30 mouse cellular contexts compared by ENCODE assay signal in the genomic region with DNA sequence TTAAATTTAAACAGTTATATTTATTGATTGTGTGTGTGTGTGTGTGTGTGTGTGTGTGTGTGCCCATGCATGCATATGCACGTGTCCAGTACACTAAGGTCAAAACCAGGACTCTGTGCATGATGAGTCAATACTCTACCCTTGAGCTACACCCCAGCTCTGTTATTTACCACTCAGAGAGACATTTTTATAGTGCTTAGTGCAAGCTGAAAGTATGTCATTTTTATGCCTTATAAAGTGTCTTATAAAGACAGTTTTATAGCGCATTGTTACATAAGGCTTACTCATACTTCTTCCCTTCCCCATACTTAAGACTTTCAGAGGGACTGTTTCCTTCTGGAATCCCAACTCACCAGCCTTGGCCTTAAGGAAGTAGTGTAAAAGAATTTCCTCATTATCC. TPM values are rescaled to one million over a fixed set of nuclear protein-coding genes. Genes with fewer than 3 reads are reported as not detected.
DNase-seq lines count a peak whose midpoint lies in the region; ATAC-seq and TF ChIP-seq lines count a peak whose summit lies in the region.
"Had no signal": no experiment of that assay in that cellular context is flagged by ENCODE, and none has a peak within 500 bp of the region (broad histone marks: within the 10 kb centered on the region; RNA-seq: fewer than 3 reads in every experiment).

No protein-coding gene starts in this region.

- no peak for TF ChIP-seq CTCF in kidney, postnatal 0 days (IDR thresholded peaks at IDR 0.05; ENCODE audit: low read depth)
- TF ChIP-seq CTCF in embryonic fibroblast, embryonic 13.5 days (IDR thresholded peaks at IDR 0.05; ENCODE audit: borderline replicate concordance, insufficient read depth, low read length) = no peak

- no peaks in the 10 kb centered on the region for H3K4me1 ChIP-seq in kidney, postnatal 0 days (replicated peaks; ENCODE audit: insufficient read depth, low read length)
- H3K4me1 ChIP-seq in embryonic fibroblast, embryonic 13.5 days (ENCODE audit: control insufficient read depth, insufficient read depth, low read length) = no peaks in the 10 kb centered on the region
- H3K4me1 ChIP-seq: embryonic facial prominence, embryonic 12.5 days; forebrain, embryonic 10.5 days; forebrain, embryonic 15.5 days; heart, embryonic 12.5 days; hindbrain, embryonic 13.5 days; kidney, embryonic 15.5 days; limb, embryonic 12.5 days; midbrain, embryonic 12.5 days; neural tube, embryonic 13.5 days had no signal

- H3K4me2 ChIP-seq in kidney, postnatal 0 days (ENCODE audit: low read length) = no peak overlapping the region
- H3K4me2 ChIP-seq: embryonic facial prominence, embryonic 12.5 days; forebrain, embryonic 15.5 days; heart, embryonic 12.5 days; hindbrain, embryonic 13.5 days; kidney, embryonic 15.5 days; limb, embryonic 12.5 days; liver, embryonic 12.5 days; midbrain, embryonic 12.5 days; neural tube, embryonic 13.5 days had no signal

- no peak for TF ChIP-seq POLR2A in embryonic fibroblast, embryonic 13.5 days (IDR thresholded peaks at IDR 0.05; ENCODE audit: low read depth, low read length)

- whole genome bisulfite sequencing in kidney, postnatal 0 days = 69% methylated on average over 2 of the region's 2 CpGs

- no peaks in the 10 kb centered on the region for H3K27me3 ChIP-seq in kidney, postnatal 0 days (ENCODE audit: insufficient read depth, low read length)
- H3K27me3 ChIP-seq: embryonic facial prominence, embryonic 12.5 days; forebrain, embryonic 15.5 days; heart, embryonic 12.5 days; hindbrain, embryonic 13.5 days; kidney, embryonic 15.5 days; limb, embryonic 12.5 days; liver, embryonic 12.5 days; midbrain, embryonic 12.5 days; neural tube, embryonic 13.5 days had no signal

- H3K36me3 ChIP-seq in kidney, postnatal 0 days (ENCODE audit: insufficient read depth, low read length) = no peaks in the 10 kb centered on the region
- H3K36me3 ChIP-seq: embryonic facial prominence, embryonic 12.5 days; forebrain, embryonic 10.5 days; forebrain, embryonic 15.5 days; heart, embryonic 12.5 days; hindbrain, embryonic 13.5 days; kidney, embryonic 15.5 days; liver, embryonic 12.5 days; midbrain, embryonic 12.5 days; neural tube, embryonic 13.5 days had no signal

- no peak overlapping the region for H3K4me3 ChIP-seq in kidney, postnatal 0 days (replicated peaks; ENCODE audit: low read depth, low read length)
- H3K4me3 ChIP-seq in embryonic fibroblast, embryonic 13.5 days (ENCODE audit: insufficient read depth, low read length) = no peak overlapping the region
- H3K4me3 ChIP-seq: embryonic facial prominence, embryonic 12.5 days; forebrain, embryonic 10.5 days; forebrain, embryonic 15.5 days; heart, adult 2 months; heart, embryonic 12.5 days; hindbrain, embryonic 13.5 days; kidney, embryonic 15.5 days; limb, embryonic 12.5 days; liver, embryonic 12.5 days; midbrain, embryonic 12.5 days; neural tube, embryonic 13.5 days had no signal

- H3K9ac ChIP-seq in kidney, postnatal 0 days (ENCODE audit: low read depth, low read length) = no peak overlapping the region
- H3K9ac ChIP-seq: embryonic facial prominence, embryonic 12.5 days; forebrain, embryonic 15.5 days; heart, embryonic 12.5 days; hindbrain, embryonic 13.5 days; kidney, embryonic 15.5 days; limb, embryonic 12.5 days; liver, embryonic 12.5 days; liver, postnatal 0 days; midbrain, embryonic 12.5 days; neural tube, embryonic 13.5 days had no signal

- H3K27ac ChIP-seq in kidney, postnatal 0 days = no peak overlapping the region
- peak overlapping the region; percentile 54; the same call in 1 of the 2 replicates for H3K27ac ChIP-seq in embryonic fibroblast, embryonic 13.5 days (ENCODE audit: insufficient read depth, low read length)
- H3K27ac ChIP-seq: embryonic facial prominence, embryonic 12.5 days; forebrain, embryonic 10.5 days; forebrain, embryonic 15.5 days; heart, adult 2 months; hindbrain, embryonic 13.5 days; kidney, embryonic 15.5 days; limb, embryonic 12.5 days; liver, embryonic 12.5 days; midbrain, embryonic 12.5 days; neural tube, embryonic 13.5 days had no signal

- DNase-seq in adrenal gland, adult 8-10 months = peak; percentile 8
- DNase-seq in adrenal gland, postnatal 4 days (ENCODE audit: low spot score in 2 of 2) = no peak
- peak; percentile 59 for DNase-seq in kidney, postnatal 0 days (ENCODE audit: low spot score)
- no peak for DNase-seq in kidney, postnatal 10 days
- no peak for DNase-seq in spleen, postnatal 36 days (ENCODE audit: low spot score in 2 of 2)
- DNase-seq in right cerebral cortex, adult 2 months (ENCODE audit: low spot score in 2 of 2) = no peak
- DNase-seq: cerebellum, adult 11-12 months; cerebellum, adult 9-11 months; embryo, embryonic 11 days; heart, adult 2 months; heart, postnatal 4 days; kidney, adult 11 months; kidney, postnatal 4 days; liver, postnatal 0 days; lung, postnatal 36 days; right cerebral cortex, postnatal 14 days; thymus, postnatal 14 days had no signal

- no peak for ATAC-seq in kidney, postnatal 0 days (replicated peaks; ENCODE audit: low FRiP score, low read depth)
- ATAC-seq: activated CD4-positive, CD25-positive, alpha-beta regulatory T cell, adult 4 months; CD4-positive, CD25-positive, alpha-beta regulatory T cell, adult 4 months; forebrain, embryonic 15.5 days; liver, embryonic 12.5 days; liver, postnatal 0 days had no signal

- no peaks in the 10 kb centered on the region for H3K9me3 ChIP-seq in kidney, postnatal 0 days (replicated peaks; ENCODE audit: low read length)
- H3K9me3 ChIP-seq: embryonic facial prominence, embryonic 12.5 days; forebrain, embryonic 10.5 days; forebrain, embryonic 15.5 days; heart, embryonic 12.5 days; hindbrain, embryonic 13.5 days; kidney, embryonic 15.5 days; limb, embryonic 12.5 days; liver, embryonic 12.5 days; midbrain, embryonic 12.5 days; neural tube, embryonic 13.5 days had no signal

RNA-seq across cellular contexts. Expression of a gene that starts 29.0 kb away (rescaled TPM):
- total RNA-seq in adrenal gland, adult 8-10 months (2022) = 1 to 10 TPM; 4.9 to 6.8 (median 6.7) TPM
- total RNA-seq in adrenal gland, postnatal 4 days (2021) = 1 to 10 TPM; 7.0 to 7.4 TPM
- polyA plus RNA-seq in kidney, postnatal 0 days (2015; fragmentation: Nextera tagmentation; extraction: Ambion mirVana) = 8.0 and 8.3 TPM in 2 replicates
- polyA plus RNA-seq in embryonic fibroblast, embryonic 13.5 days (2011; ENCODE audit: insufficient read length, low read depth, missing spikeins) = 6.3 and 7.8 TPM in 2 replicates

RNA-seq across cellular contexts. Expression of a gene that starts 41.4 kb away (rescaled TPM):
- 10 to 100 TPM; 17.2 to 34.6 (median 20.9) TPM for total RNA-seq in adrenal gland, adult 8-10 months (2022)
- total RNA-seq in adrenal gland, postnatal 4 days (2021) = 10 to 100 TPM; 22.3 to 22.6 TPM
- 24.5 and 25.8 TPM in 2 replicates for polyA plus RNA-seq in kidney, postnatal 0 days (2015; fragmentation: Nextera tagmentation; extraction: Ambion mirVana)
- polyA plus RNA-seq in embryonic fibroblast, embryonic 13.5 days (2011; ENCODE audit: insufficient read length, low read depth, missing spikeins) = 21.8 and 33.8 TPM in 2 replicates

RNA-seq across cellular contexts. Expression of a gene that starts 41.5 kb away (rescaled TPM):
- total RNA-seq in adrenal gland, adult 8-10 months (2022) = 10 to 100 TPM; 29.5 to 35.2 (median 31.7) TPM
- total RNA-seq in adrenal gland, postnatal 4 days (2021) = 10 to 100 TPM; 26.7 to 27.1 TPM
- polyA plus RNA-seq in kidney, postnatal 0 days (2015; fragmentation: Nextera tagmentation; extraction: Ambion mirVana) = 20.3 and 21.8 TPM in 2 replicates
- polyA plus RNA-seq in embryonic fibroblast, embryonic 13.5 days (2011; ENCODE audit: insufficient read length, low read depth, missing spikeins) = 18.6 and 22.6 TPM in 2 replicates

RNA-seq across cellular contexts. Expression of a gene that starts 57.7 kb away (rescaled TPM):
- 10 to 100 TPM; 22.0 to 25.3 (median 22.4) TPM for total RNA-seq in adrenal gland, adult 8-10 months (2022)
- 10 to 100 TPM; 25.1 to 28.3 TPM for total RNA-seq in adrenal gland, postnatal 4 days (2021)
- polyA plus RNA-seq in kidney, postnatal 0 days (2015; fragmentation: Nextera tagmentation; extraction: Ambion mirVana) = 28.9 and 30.8 TPM in 2 replicates
- 18.4 and 18.6 TPM in 2 replicates for polyA plus RNA-seq in embryonic fibroblast, embryonic 13.5 days (2011; ENCODE audit: insufficient read length, low read depth, missing spikeins)

RNA-seq across cellular contexts. Expression of a gene that starts 57.8 kb away (rescaled TPM):
- total RNA-seq in adrenal gland, adult 8-10 months (2022) = 10 to 100 TPM in 1 of 4 experiments, 1 to 10 TPM in 3; 3.5 to 15.4 (median 6.8) TPM
- 10 to 100 TPM; 10.0 to 10.4 TPM for total RNA-seq in adrenal gland, postnatal 4 days (2021)
- polyA plus RNA-seq in kidney, postnatal 0 days (2015; fragmentation: Nextera tagmentation; extraction: Ambion mirVana) = 8.8 and 9.9 TPM in 2 replicates
- polyA plus RNA-seq in embryonic fibroblast, embryonic 13.5 days (2011; ENCODE audit: insufficient read length, low read depth, missing spikeins) = 4.7 and 9.2 TPM in 2 replicates

Comparison
In these comparisons a context has a peak if more than half of its experiments do, and no peak if none do; other contexts are left out.
1. DNase-seq: peak in adrenal gland, adult 8-10 months (single experiment) and kidney, postnatal 0 days (single experiment); none in adrenal gland, postnatal 4 days (0 of 2), kidney, postnatal 10 days (single experiment), spleen, postnatal 36 days (0 of 2) and right cerebral cortex, adult 2 months (0 of 2).